Mouse (Mus musculus): ENCODE results near the gene Ift57. TPM values are rescaled to one million over a fixed set of nuclear protein-coding genes. Genes with fewer than 3 reads are reported as not detected.

Gene Ift57
- polyA plus RNA-seq, 1 experiment from 2014 or later, result 38.7 TPM

DNA sequence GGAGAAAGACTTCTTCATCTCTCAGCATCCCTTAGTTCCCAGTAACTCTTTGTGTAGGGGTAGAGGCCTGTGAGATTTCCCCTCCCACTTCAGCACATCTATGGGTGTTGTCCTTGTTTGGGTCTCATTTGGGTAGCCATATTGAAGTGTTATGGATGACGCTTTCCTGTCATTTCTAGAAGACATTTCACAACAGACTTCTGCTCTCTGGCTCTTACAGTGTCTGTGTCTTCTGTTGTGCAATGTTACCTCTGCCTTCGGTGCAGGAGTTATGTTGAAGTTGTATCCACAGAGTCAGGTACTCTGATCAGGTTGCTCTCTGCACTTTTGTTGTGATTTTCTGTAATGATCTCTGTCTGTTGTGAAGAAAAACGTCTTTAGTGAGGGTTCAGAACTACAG is 14.3 kb downstream of the Ift57 start:
- Histone ChIP-seq H3K27me3 (replicated peaks) (no peaks in the 10 kb centered on the region), H3K9ac (replicated peaks) (no peak overlapping the region), H3K4me2 (no peak overlapping the region), H3K27ac (replicated peaks) (no peak overlapping the region), H3K36me3 (peaks cover 10% of the 10 kb centered on the region), H3K9me3 (replicated peaks) (no peaks in the 10 kb centered on the region), H3K4me1 (no peaks in the 10 kb centered on the region), H3K4me3 (replicated peaks) (no peak overlapping the region)
- 83% methylated on average over 3 of the region's 3 CpGs for WGBS
- ATAC-seq (ENCODE audit: low FRiP score), result no peak

- Histone ChIP-seq H3K27me3 (replicated peaks) (no peaks in the 10 kb centered on the region), H3K36me3 (no peaks in the 10 kb centered on the region), H3K4me1 (peaks cover 8% of the 10 kb centered on the region; the same call in 1 of the 2 replicates), H3K27ac (replicated peaks) (no peak overlapping the region), H3K4me3 (replicated peaks) (no peak overlapping the region), H3K4me2 (no peak overlapping the region), H3K9ac (replicated peaks) (no peak overlapping the region), H3K9me3 (replicated peaks) (no peaks in the 10 kb centered on the region)
- no peak for ATAC-seq (ENCODE audit: low FRiP score)
- 51% methylated on average over 2 of the region's 2 CpGs for WGBS
Observed at GRCm38 (mm10) chr16:49720671-49721070, 21.6 kb downstream of the Ift57 start.

- no peak overlapping the region for H3K27ac ChIP-seq (replicated peaks)
- no peaks in the 10 kb centered on the region for H3K9me3 ChIP-seq (replicated peaks)
- WGBS, result 49% methylated on average over 5 of the region's 5 CpGs
Observed at GRCm38 (mm10) chr16:49721678-49722077, 22.6 kb downstream of the Ift57 start.

GRCm38 (mm10) chr16:49723222-49723621 is 24.2 kb downstream of the Ift57 start:
- Histone ChIP-seq H3K4me3 (replicated peaks) (no peak overlapping the region), H3K9ac (replicated peaks) (no peak overlapping the region), H3K9me3 (replicated peaks) (no peaks in the 10 kb centered on the region), H3K4me2 (no peak overlapping the region), H3K36me3 (no peaks in the 10 kb centered on the region), H3K27ac (replicated peaks) (no peak overlapping the region), H3K27me3 (replicated peaks) (no peaks in the 10 kb centered on the region), H3K4me1 (peaks cover 8% of the 10 kb centered on the region; the same call in 1 of the 2 replicates)
- 60% methylated on average over 4 of the region's 4 CpGs for WGBS
- no peak for ATAC-seq (ENCODE audit: low FRiP score)

More at GRCm38 (mm10) chr16:49721678-49722077, 22.6 kb downstream of the Ift57 start:
- ATAC-seq (ENCODE audit: low FRiP score), result no peak
- H3K4me1 ChIP-seq, result peaks cover 8% of the 10 kb centered on the region; the same call in 1 of the 2 replicates
- H3K4me3 ChIP-seq (replicated peaks), result no peak overlapping the region
- H3K4me2 ChIP-seq, result no peak overlapping the region
- H3K36me3 ChIP-seq, result no peaks in the 10 kb centered on the region
- H3K27me3 ChIP-seq (replicated peaks), result no peaks in the 10 kb centered on the region
- H3K9ac ChIP-seq (replicated peaks), result no peak overlapping the region

GRCm38 (mm10) chr16:49724232-49724631 is 25.2 kb downstream of the Ift57 start:
- 85% methylated on average over 5 of the region's 5 CpGs for WGBS
- Histone ChIP-seq H3K9ac (replicated peaks) (no peak overlapping the region), H3K9me3 (replicated peaks) (no peaks in the 10 kb centered on the region), H3K27me3 (replicated peaks) (no peaks in the 10 kb centered on the region), H3K36me3 (no peaks in the 10 kb centered on the region), H3K4me3 (replicated peaks) (no peak overlapping the region), H3K4me2 (no peak overlapping the region), H3K27ac (replicated peaks) (no peak overlapping the region), H3K4me1 (peaks cover 8% of the 10 kb centered on the region; the same call in 1 of the 2 replicates)
- ATAC-seq (ENCODE audit: low FRiP score), result no peak

- no peak overlapping the region for H3K4me2 ChIP-seq
- no peak overlapping the region for H3K4me3 ChIP-seq (replicated peaks)
- H3K9ac ChIP-seq (replicated peaks), result no peak overlapping the region
- no peak overlapping the region for H3K27ac ChIP-seq (replicated peaks)
- H3K4me1 ChIP-seq, result peaks cover 8% of the 10 kb centered on the region; the same call in 1 of the 2 replicates
- no peaks in the 10 kb centered on the region for H3K27me3 ChIP-seq (replicated peaks)
- no peak for ATAC-seq (ENCODE audit: low FRiP score)
- 93% methylated on average over 2 of the region's 2 CpGs for WGBS
- no peaks in the 10 kb centered on the region for H3K9me3 ChIP-seq (replicated peaks)
- H3K36me3 ChIP-seq, result no peaks in the 10 kb centered on the region
Observed at GRCm38 (mm10) chr16:49724931-49725330, 25.9 kb downstream of the Ift57 start.

- Histone ChIP-seq H3K4me2 (no peak overlapping the region), H3K9ac (replicated peaks) (no peak overlapping the region), H3K9me3 (replicated peaks) (no peaks in the 10 kb centered on the region), H3K27me3 (replicated peaks) (no peaks in the 10 kb centered on the region), H3K4me1 (peaks cover 8% of the 10 kb centered on the region; the same call in 1 of the 2 replicates), H3K27ac (replicated peaks) (no peak overlapping the region), H3K36me3 (no peaks in the 10 kb centered on the region), H3K4me3 (replicated peaks) (no peak overlapping the region)
- no peak for ATAC-seq (ENCODE audit: low FRiP score)
- 88% methylated on average over 5 of the region's 5 CpGs for WGBS
Observed at GRCm38 (mm10) chr16:49725446-49725845, 26.4 kb downstream of the Ift57 start.

DNA sequence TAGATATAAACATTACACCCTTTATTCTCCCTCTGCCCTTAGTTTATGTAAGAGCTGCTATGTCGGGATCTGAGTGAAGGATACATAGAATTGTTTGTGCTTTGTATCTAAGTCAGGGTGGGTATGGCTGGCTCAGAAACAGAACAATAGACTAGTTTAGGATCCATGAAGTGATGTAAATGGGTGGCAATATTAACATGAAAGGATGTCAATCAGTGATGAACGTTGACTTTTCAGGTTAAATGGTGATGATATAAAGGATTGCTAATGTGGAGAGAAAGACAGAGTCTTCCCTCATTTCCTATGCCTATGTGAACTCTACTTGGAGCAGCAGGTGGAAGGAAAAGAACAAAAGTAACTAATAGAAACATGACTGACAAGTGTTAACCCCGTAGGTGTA is 27.2 kb downstream of the Ift57 start:
- no peak overlapping the region for H3K4me2 ChIP-seq
- 52% methylated on average over 3 of the region's 3 CpGs for WGBS
- no peaks in the 10 kb centered on the region for H3K36me3 ChIP-seq
- no peak overlapping the region for H3K4me3 ChIP-seq (replicated peaks)
- H3K9me3 ChIP-seq (replicated peaks), result no peaks in the 10 kb centered on the region
- peaks cover 8% of the 10 kb centered on the region; the same call in 1 of the 2 replicates for H3K4me1 ChIP-seq
- H3K27me3 ChIP-seq (replicated peaks), result no peaks in the 10 kb centered on the region
- no peak overlapping the region for H3K27ac ChIP-seq (replicated peaks)
- no peak for ATAC-seq (ENCODE audit: low FRiP score)
- no peak overlapping the region for H3K9ac ChIP-seq (replicated peaks)

DNA sequence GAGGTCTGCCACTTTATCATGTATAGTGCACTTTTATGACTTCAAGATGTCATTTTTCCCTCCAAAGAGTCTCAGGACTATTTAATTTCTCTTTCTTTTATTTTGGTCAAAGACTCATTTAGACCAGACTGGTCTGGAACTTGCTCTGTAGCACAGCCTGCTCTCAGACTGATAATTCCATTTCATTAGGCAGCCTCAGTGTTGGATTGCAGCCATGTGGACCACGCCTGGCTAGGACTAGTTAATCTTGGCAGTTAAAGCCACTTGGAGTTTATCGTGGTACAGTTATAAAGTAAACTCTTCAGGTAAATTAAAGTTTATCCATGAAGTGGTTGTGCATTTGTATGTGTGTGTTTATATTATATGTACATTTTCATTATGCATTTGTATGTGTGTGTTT is 27.7 kb downstream of the Ift57 start:
- H3K27me3 ChIP-seq (replicated peaks), result no peaks in the 10 kb centered on the region
- H3K9me3 ChIP-seq (replicated peaks), result no peaks in the 10 kb centered on the region
- H3K36me3 ChIP-seq, result no peaks in the 10 kb centered on the region
- 89% methylated on average over 2 of the region's 2 CpGs for WGBS
- H3K4me2 ChIP-seq, result no peak overlapping the region
- no peak for ATAC-seq (ENCODE audit: low FRiP score)
- H3K27ac ChIP-seq (replicated peaks), result no peak overlapping the region
- no peak overlapping the region for H3K9ac ChIP-seq (replicated peaks)
- H3K4me3 ChIP-seq (replicated peaks), result no peak overlapping the region
- peaks cover 8% of the 10 kb centered on the region; the same call in 1 of the 2 replicates for H3K4me1 ChIP-seq

- Histone ChIP-seq H3K9me3 (replicated peaks) (no peaks in the 10 kb centered on the region), H3K4me3 (replicated peaks) (no peak overlapping the region), H3K36me3 (no peaks in the 10 kb centered on the region), H3K4me2 (no peak overlapping the region), H3K4me1 (no peaks in the 10 kb centered on the region), H3K9ac (replicated peaks) (no peak overlapping the region), H3K27me3 (replicated peaks) (no peaks in the 10 kb centered on the region), H3K27ac (replicated peaks) (no peak overlapping the region)
- WGBS, result 94% methylated on average over 9 of the region's 9 CpGs
- ATAC-seq (ENCODE audit: low FRiP score), result no peak
Observed at GRCm38 (mm10) chr16:49736536-49736935, 37.5 kb downstream of the Ift57 start.

DNA sequence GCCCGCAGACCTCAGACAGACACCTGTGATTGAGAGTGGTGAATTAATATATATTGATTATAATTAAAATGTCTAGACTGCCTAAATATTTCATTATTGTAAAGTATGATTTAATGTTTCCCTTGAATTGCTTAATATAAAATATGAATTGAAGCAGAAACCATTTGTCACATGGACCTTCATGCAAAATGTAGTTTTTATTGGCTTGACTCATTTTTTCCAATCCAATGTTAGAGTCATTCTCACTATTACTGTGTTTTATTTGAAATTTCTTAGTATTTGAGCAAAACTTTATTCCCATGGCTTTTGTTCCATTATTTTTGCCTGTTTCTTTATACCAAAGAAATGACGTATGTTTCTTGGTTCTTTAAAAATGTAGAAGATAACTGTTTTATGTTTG is 48.3 kb downstream of the Ift57 start:
- Histone ChIP-seq H3K4me2 (no peak overlapping the region), H3K4me1 (no peaks in the 10 kb centered on the region), H3K9ac (replicated peaks) (no peak overlapping the region), H3K9me3 (replicated peaks) (no peaks in the 10 kb centered on the region), H3K36me3 (no peaks in the 10 kb centered on the region), H3K4me3 (replicated peaks) (no peak overlapping the region), H3K27me3 (replicated peaks) (no peaks in the 10 kb centered on the region), H3K27ac (replicated peaks) (no peak overlapping the region)
- 82% methylated on average over 2 of the region's 2 CpGs for WGBS
- ATAC-seq (ENCODE audit: low FRiP score), result no peak

DNA sequence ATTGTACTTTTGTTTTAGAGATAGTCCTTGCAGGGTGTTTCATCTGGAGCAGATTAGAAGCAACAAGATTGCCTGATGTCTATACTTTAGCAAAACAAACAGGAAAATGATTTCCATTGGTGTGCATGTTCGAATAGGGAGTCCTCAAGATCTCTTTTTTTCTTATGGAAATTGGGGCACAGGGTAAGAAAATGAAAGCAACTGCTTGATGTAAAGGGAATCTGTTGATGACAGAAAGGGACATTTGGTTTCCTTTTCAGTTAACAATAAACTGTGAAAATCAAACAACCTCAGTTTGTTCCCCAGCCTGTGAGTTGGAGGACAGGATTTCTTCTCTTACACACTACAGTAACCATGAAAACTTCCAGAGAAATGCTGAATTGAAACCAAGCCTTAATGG is 53.9 kb downstream of the Ift57 start:
- Histone ChIP-seq H3K4me2 (no peak overlapping the region), H3K4me3 (replicated peaks) (no peak overlapping the region), H3K4me1 (0 out of 2 replicates have a peak, but pooled peaks cover 3% of the 10 kb centered on the region), H3K36me3 (no peaks in the 10 kb centered on the region), H3K9me3 (replicated peaks) (no peaks in the 10 kb centered on the region), H3K27ac (replicated peaks) (no peak overlapping the region), H3K9ac (replicated peaks) (no peak overlapping the region), H3K27me3 (replicated peaks) (no peaks in the 10 kb centered on the region)
- ATAC-seq (ENCODE audit: low FRiP score), result no peak
- WGBS, result 52% methylated on average over 1 of the region's 1 CpGs

- ATAC-seq (ENCODE audit: low FRiP score), result no peak
- no peaks in the 10 kb centered on the region for H3K9me3 ChIP-seq (replicated peaks)
- no peak overlapping the region for H3K27ac ChIP-seq (replicated peaks)
- H3K4me2 ChIP-seq, result no peak overlapping the region
- no peak overlapping the region for H3K9ac ChIP-seq (replicated peaks)
- no peak overlapping the region for H3K4me3 ChIP-seq (replicated peaks)
- H3K27me3 ChIP-seq (replicated peaks), result no peaks in the 10 kb centered on the region
- no peaks in the 10 kb centered on the region for H3K36me3 ChIP-seq
- whole genome bisulfite sequencing, result 32% methylated on average over 3 of the region's 3 CpGs
- H3K4me1 ChIP-seq, result 0 out of 2 replicates have a peak, but pooled peaks cover 3% of the 10 kb centered on the region
Observed at GRCm38 (mm10) chr16:49753318-49753717, 54.3 kb downstream of the Ift57 start.

Data from neural tube, embryonic 15.5 days (tissue).